22 mouse cellular contexts compared by ENCODE assay signal in the genomic region with DNA sequence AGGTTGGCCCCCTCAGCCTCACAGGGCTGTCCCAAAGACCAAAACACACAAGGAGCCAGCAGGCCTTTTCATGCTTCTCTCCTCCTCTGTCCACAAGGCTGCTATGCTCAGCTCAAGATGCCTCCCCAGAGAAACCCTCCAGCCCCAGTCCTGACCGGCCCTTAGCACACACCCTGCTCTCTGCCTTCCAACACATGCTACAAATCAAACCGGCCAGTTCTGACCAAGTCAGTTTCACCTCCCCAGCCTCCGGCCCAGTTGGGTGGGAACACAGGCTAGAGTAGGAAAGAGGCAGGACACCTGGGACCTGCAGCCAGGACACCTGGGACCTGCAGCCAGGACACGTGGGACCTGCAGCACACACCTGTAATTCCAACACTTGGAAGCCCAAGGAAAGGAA. TPM values are rescaled to one million over a fixed set of nuclear protein-coding genes. Genes with fewer than 3 reads are reported as not detected.
DNase-seq lines count a peak whose midpoint lies in the region; ATAC-seq and TF ChIP-seq lines count a peak whose summit lies in the region.
"Had no signal": no experiment of that assay in that cellular context is flagged by ENCODE, and none has a peak within 500 bp of the region (broad histone marks: within the 10 kb centered on the region; RNA-seq: fewer than 3 reads in every experiment).

No protein-coding gene starts in this region.

- peaks cover 64% of the 10 kb centered on the region for H3K36me3 ChIP-seq in heart, embryonic 14.5 days (ENCODE audit: control insufficient read depth, insufficient read depth, low read length)
- H3K36me3 ChIP-seq in liver, embryonic 13.5 days = peaks cover 33% of the 10 kb centered on the region
- peaks cover 41% of the 10 kb centered on the region for H3K36me3 ChIP-seq in liver, postnatal 0 days (replicated peaks; ENCODE audit: insufficient read depth, low read length)

- H3K27ac ChIP-seq in cerebellum, adult 2 months (ENCODE audit: insufficient read depth, low read length) = no peak overlapping the region
- H3K27ac ChIP-seq in heart, embryonic 14.5 days (replicated peaks in 1 of 2; ENCODE audit: control insufficient read depth in 1 of 2, insufficient read depth in 1 of 2, low read depth in 2 of 2, low read length in 2 of 2) = no peak overlapping the region
- H3K27ac ChIP-seq in liver, embryonic 13.5 days = peak overlapping the region; percentile 73
- H3K27ac ChIP-seq in liver, postnatal 0 days (ENCODE audit: low read depth) = no peak overlapping the region
- H3K27ac ChIP-seq: embryonic facial prominence, embryonic 12.5 days; forebrain, embryonic 13.5 days; hindbrain, embryonic 15.5 days had no signal

- H3K4me3 ChIP-seq in cerebellum, adult 2 months (replicated peaks; ENCODE audit: insufficient read depth, low read depth, low read length) = no peak overlapping the region
- no peak overlapping the region for H3K4me3 ChIP-seq in heart, embryonic 14.5 days (ENCODE audit: control insufficient read depth in 1 of 2, insufficient read depth in 1 of 2, low read depth in 1 of 2, low read length in 2 of 2)
- H3K4me3 ChIP-seq in liver, embryonic 13.5 days (replicated peaks) = no peak overlapping the region
- H3K4me3 ChIP-seq in liver, postnatal 0 days (ENCODE audit: low read depth, low read length) = no peak overlapping the region
- H3K4me3 ChIP-seq: embryonic facial prominence, embryonic 12.5 days; forebrain, embryonic 13.5 days; hindbrain, embryonic 15.5 days had no signal

- H3K4me1 ChIP-seq in cerebellum, adult 2 months (ENCODE audit: control insufficient read depth, insufficient read depth, low read length) = peaks cover 10% of the 10 kb centered on the region
- H3K4me1 ChIP-seq in heart, embryonic 14.5 days (ENCODE audit: control insufficient read depth in 2 of 2, insufficient read depth in 2 of 2, low read length in 2 of 2) = peaks cover 7 to 22% of the 10 kb centered on the region in 2 experiments
- peaks cover 81% of the 10 kb centered on the region for H3K4me1 ChIP-seq in liver, embryonic 13.5 days (replicated peaks)
- H3K4me1 ChIP-seq in liver, postnatal 0 days (ENCODE audit: insufficient read depth) = peaks cover 21% of the 10 kb centered on the region

- no peak for TF ChIP-seq CTCF in cerebellum, adult 2 months (IDR thresholded peaks at IDR 0.05; ENCODE audit: borderline replicate concordance, insufficient read depth, low read depth, low read length)
- TF ChIP-seq CTCF in liver, postnatal 0 days (IDR thresholded peaks at IDR 0.05; ENCODE audit: low read depth) = no peak

- ATAC-seq in heart, embryonic 14.5 days (ENCODE audit: insufficient number of reproducible peaks, insufficient read depth, low FRiP score, low read depth) = no peak
- no peak for ATAC-seq in liver, embryonic 13.5 days (ENCODE audit: low read depth)
- no peak for ATAC-seq in liver, postnatal 0 days
- ATAC-seq: CD4-positive, CD25-positive, alpha-beta regulatory T cell, adult 4 months; forebrain, embryonic 13.5 days; forebrain, postnatal 0 days; intestine, embryonic 16.5 days had no signal

- no peak for TF ChIP-seq EP300 in liver, postnatal 0 days (IDR thresholded peaks at IDR 0.05; ENCODE audit: low read depth)

- no peaks in the 10 kb centered on the region for H3K27me3 ChIP-seq in cerebellum, adult 2 months (ENCODE audit: control insufficient read depth, insufficient read depth, low read length)
- H3K27me3 ChIP-seq in heart, embryonic 14.5 days (ENCODE audit: control insufficient read depth, insufficient read depth, low read length) = no peaks in the 10 kb centered on the region
- H3K27me3 ChIP-seq in liver, embryonic 13.5 days = no peaks in the 10 kb centered on the region
- no peaks in the 10 kb centered on the region for H3K27me3 ChIP-seq in liver, postnatal 0 days (ENCODE audit: insufficient read depth, low read length)
- H3K27me3 ChIP-seq: embryonic facial prominence, embryonic 12.5 days; forebrain, embryonic 13.5 days; hindbrain, embryonic 15.5 days had no signal

- no peak for TF ChIP-seq POLR2A in cerebellum, adult 2 months (IDR thresholded peaks at IDR 0.05; ENCODE audit: borderline replicate concordance, insufficient read depth, low read length)

- DNase-seq in adrenal gland, postnatal 10 days = peak; percentile 13
- DNase-seq in adrenal gland, postnatal 14 days = no peak
- DNase-seq in cerebellum, adult 9-10 months = peak; percentile 26
- no peak for DNase-seq in cerebellum, adult 2 months
- no peak for DNase-seq in heart, adult 18-20 months
- DNase-seq in liver, embryonic 13.5 days = no peak
- DNase-seq in liver, postnatal 0 days = no peak
- DNase-seq: adrenal gland, adult 8-10 months; B cell, adult 2 months; cerebellum, postnatal 10 days; forebrain, postnatal 0 days; gastrocnemius, postnatal 14 days; heart, postnatal 36 days had no signal

- H3K9ac ChIP-seq in heart, embryonic 14.5 days (ENCODE audit: low read length) = 0 out of 2 replicates have a peak overlapping the region, but pooled peaks have one; percentile 25
- peak overlapping the region; percentile 49; the same call in 1 of the 2 replicates for H3K9ac ChIP-seq in liver, embryonic 13.5 days
- no peak overlapping the region for H3K9ac ChIP-seq in liver, postnatal 0 days (replicated peaks)
- H3K9ac ChIP-seq: embryonic facial prominence, embryonic 12.5 days; forebrain, embryonic 13.5 days; forebrain, postnatal 0 days; hindbrain, embryonic 15.5 days had no signal

- no peaks in the 10 kb centered on the region for H3K9me3 ChIP-seq in heart, embryonic 14.5 days (ENCODE audit: control insufficient read depth, low read length)
- H3K9me3 ChIP-seq in liver, embryonic 13.5 days (replicated peaks) = no peaks in the 10 kb centered on the region
- no peaks in the 10 kb centered on the region for H3K9me3 ChIP-seq in liver, postnatal 0 days (ENCODE audit: low read length)
- H3K9me3 ChIP-seq: embryonic facial prominence, embryonic 12.5 days; forebrain, embryonic 13.5 days; G1E; hindbrain, embryonic 15.5 days had no signal

- H3K4me2 ChIP-seq in heart, embryonic 14.5 days (ENCODE audit: low read length) = no peak overlapping the region
- H3K4me2 ChIP-seq in liver, embryonic 13.5 days = no peak overlapping the region
- H3K4me2 ChIP-seq in liver, postnatal 0 days (ENCODE audit: low read depth, low read length) = no peak overlapping the region
- H3K4me2 ChIP-seq: embryonic facial prominence, embryonic 12.5 days; forebrain, embryonic 13.5 days; hindbrain, embryonic 15.5 days had no signal

- WGBS in cerebellum, adult 2 months = 79% methylated on average over 4 of the region's 4 CpGs
- 76% methylated on average over 4 of the region's 4 CpGs for WGBS in heart, embryonic 14.5 days
- 76% methylated on average over 4 of the region's 4 CpGs for WGBS in liver, embryonic 13.5 days (ENCODE audit: insufficient replicate concordance)
- WGBS in liver, postnatal 0 days (ENCODE audit: insufficient replicate concordance) = 84% methylated on average over 4 of the region's 4 CpGs

RNA-seq across cellular contexts. Expression of a gene that starts 5.1 kb away (rescaled TPM):
- total RNA-seq in adrenal gland, postnatal 10 days (2021) = 10 to 100 TPM; 71.0 to 97.4 TPM
- 63.2 and 67.0 TPM in 2 replicates for total RNA-seq in adrenal gland, postnatal 14 days (2021)
- polyA plus RNA-seq in cerebellum, adult 2 months (2012; rRNA removed) = 95.3 and 103 TPM in 2 replicates
- 14.4 and 18.0 TPM in 2 replicates for polyA plus RNA-seq in heart, embryonic 14.5 days (2014; fragmentation: Nextera tagmentation; extraction: Ambion mirVana)
- 100 to 1,000 TPM; 150 to 178 TPM for total RNA-seq in heart, adult 18-20 months (2021)
- polyA plus RNA-seq in liver, embryonic 13.5 days (2015; fragmentation: Nextera tagmentation; extraction: Ambion mirVana) = 4.4 and 4.8 TPM in 2 replicates
- 7.7 and 8.2 TPM in 2 replicates for polyA plus RNA-seq in liver, postnatal 0 days (2015; fragmentation: Nextera tagmentation; extraction: Ambion mirVana)

RNA-seq across cellular contexts. Expression of a gene that starts 6.6 kb away (rescaled TPM):
- total RNA-seq in adrenal gland, postnatal 10 days (2021) = 100 to 1,000 TPM; 417 to 451 TPM
- total RNA-seq in adrenal gland, postnatal 14 days (2021) = 420 and 426 TPM in 2 replicates
- polyA plus RNA-seq in cerebellum, adult 2 months (2012; rRNA removed) = 500 and 537 TPM in 2 replicates
- polyA plus RNA-seq in heart, embryonic 14.5 days (2014; fragmentation: Nextera tagmentation; extraction: Ambion mirVana) = 192 and 210 TPM in 2 replicates
- total RNA-seq in heart, adult 18-20 months (2021) = 100 to 1,000 TPM; 763 to 838 TPM
- 97.7 and 101 TPM in 2 replicates for polyA plus RNA-seq in liver, embryonic 13.5 days (2015; fragmentation: Nextera tagmentation; extraction: Ambion mirVana)
- 371 and 389 TPM in 2 replicates for polyA plus RNA-seq in liver, postnatal 0 days (2015; fragmentation: Nextera tagmentation; extraction: Ambion mirVana)

RNA-seq across cellular contexts. Expression of a gene that starts 7.0 kb away (rescaled TPM):
- total RNA-seq in adrenal gland, postnatal 10 days (2021) = 10 to 100 TPM; 53.9 to 70.4 TPM
- 76.6 and 79.0 TPM in 2 replicates for total RNA-seq in adrenal gland, postnatal 14 days (2021)
- polyA plus RNA-seq in cerebellum, adult 2 months (2012; rRNA removed) = 122 and 124 TPM in 2 replicates
- 81.9 and 95.0 TPM in 2 replicates for polyA plus RNA-seq in heart, embryonic 14.5 days (2014; fragmentation: Nextera tagmentation; extraction: Ambion mirVana)
- 10 to 100 TPM; 37.7 to 39.3 TPM for total RNA-seq in heart, adult 18-20 months (2021)
- polyA plus RNA-seq in liver, embryonic 13.5 days (2015; fragmentation: Nextera tagmentation; extraction: Ambion mirVana) = 103 and 106 TPM in 2 replicates
- polyA plus RNA-seq in liver, postnatal 0 days (2015; fragmentation: Nextera tagmentation; extraction: Ambion mirVana) = 67.1 and 68.6 TPM in 2 replicates

RNA-seq across cellular contexts. Expression of a gene that starts 8.7 kb away (rescaled TPM):
- 1 to 10 TPM; 1.2 to 1.7 TPM for total RNA-seq in adrenal gland, postnatal 10 days (2021)
- 0.53 TPM in 1 of 2 replicates, not detected in the other for total RNA-seq in adrenal gland, postnatal 14 days (2021)
- 2.8 and 3.2 TPM in 2 replicates for polyA plus RNA-seq in cerebellum, adult 2 months (2012; rRNA removed)
- polyA plus RNA-seq in heart, embryonic 14.5 days (2014; fragmentation: Nextera tagmentation; extraction: Ambion mirVana) = 1.4 and 1.7 TPM in 2 replicates
- not detected for total RNA-seq in heart, adult 18-20 months (2021)
- polyA plus RNA-seq in liver, embryonic 13.5 days (2015; fragmentation: Nextera tagmentation; extraction: Ambion mirVana) = 0.51 and 0.73 TPM in 2 replicates
- polyA plus RNA-seq in liver, postnatal 0 days (2015; fragmentation: Nextera tagmentation; extraction: Ambion mirVana) = 0.81 TPM in 2 replicates
- total RNA-seq: adrenal gland, adult 8-10 months; gastrocnemius, adult 18-20 months; gastrocnemius, postnatal 14 days; heart, postnatal 36 days had no signal
- polyA plus RNA-seq: CD4-positive, CD25-positive, alpha-beta regulatory T cell, adult 4 months; forebrain, embryonic 13.5 days; G1E; hindbrain, embryonic 11.5 days had no signal

RNA-seq across cellular contexts. Expression of a gene that starts 17.8 kb away (rescaled TPM):
- total RNA-seq in adrenal gland, postnatal 10 days (2021) = under 1 TPM; 0.30 to 0.73 TPM
- 0.93 TPM in 1 of 2 replicates, not detected in the other for total RNA-seq in adrenal gland, postnatal 14 days (2021)
- 5.8 and 5.9 TPM in 2 replicates for polyA plus RNA-seq in cerebellum, adult 2 months (2012; rRNA removed)
- polyA plus RNA-seq in heart, embryonic 14.5 days (2014; fragmentation: Nextera tagmentation; extraction: Ambion mirVana) = 0.27 and 0.46 TPM in 2 replicates
- not detected for total RNA-seq in heart, adult 18-20 months (2021)
- 0.06 TPM in 1 of 2 replicates, not detected in the other for polyA plus RNA-seq in liver, embryonic 13.5 days (2015; fragmentation: Nextera tagmentation; extraction: Ambion mirVana)
- polyA plus RNA-seq in liver, postnatal 0 days (2015; fragmentation: Nextera tagmentation; extraction: Ambion mirVana) = 0.06 and 0.09 TPM in 2 replicates
- total RNA-seq: G1E; gastrocnemius, adult 18-20 months; gastrocnemius, postnatal 14 days; heart, postnatal 36 days had no signal
- polyA plus RNA-seq: CD4-positive, CD25-positive, alpha-beta regulatory T cell, adult 4 months; forebrain, embryonic 13.5 days had no signal

Comparison
In these comparisons a context has a peak if more than half of its experiments do, and no peak if none do; other contexts are left out.
1. DNase-seq: peak in adrenal gland, postnatal 10 days (single experiment) and cerebellum, adult 9-10 months (single experiment); none in adrenal gland, postnatal 14 days (single experiment), cerebellum, adult 2 months (0 of 2), heart, adult 18-20 months (0 of 2), liver, embryonic 13.5 days (single experiment) and liver, postnatal 0 days (single experiment).